Mouse (Mus musculus) limb, embryonic 11.5 days (tissue): Measurements from ENCODE around the gene Manba. TPM values are rescaled to one million over a fixed set of nuclear protein-coding genes. Genes with fewer than 3 reads are reported as not detected.
"Not testable (repeated sequence)": the region's sequence is repeated elsewhere in the genome, so short reads cannot be mapped to it uniquely, and the experiment has no call there.

ENCODE experiments used
- ATAC-seq: fragments of 200-750 bp; cut with Nextera tagmentation; 2 replicates; pipeline ENCODE4 v1.8.0; 2017; ENCODE audit warnings: low read depth; ENCODE audit not compliant: insufficient number of reproducible peaks, low FRiP score, low TSS enrichment
- DNase-seq: peaks from one replicate; pipeline ENCODE4 v3.0.0-alpha.2; 2015; ENCODE audit warnings: low spot score
- H3K27ac ChIP-seq: fragments of 300-500 bp; sonication (generic); replicated peaks from 2 replicates; pipeline ENCODE4 v1.5.1; 2014; ENCODE audit warnings: low read depth, mild to moderate bottlenecking, low read length
- H3K27me3 ChIP-seq: fragments of 300-500 bp; sonication (generic); 2 replicates; pipeline ENCODE4 v1.6.1; 2014; ENCODE audit warnings: mild to moderate bottlenecking, low read length, mixed read lengths; ENCODE audit not compliant: control insufficient read depth, insufficient read depth
- H3K36me3 ChIP-seq: fragments of 300-500 bp; sonication (generic); 2 replicates; pipeline ENCODE4 v1.6.1; 2014; ENCODE audit warnings: mild to moderate bottlenecking, low read length, moderate library complexity, mixed read lengths; ENCODE audit not compliant: control insufficient read depth, insufficient read depth
- H3K4me1 ChIP-seq: fragments of 300-500 bp; sonication (generic); 2 replicates; pipeline ENCODE4 v1.6.1; 2014; ENCODE audit warnings: low read length, mixed read lengths; ENCODE audit not compliant: control insufficient read depth, insufficient read depth
- H3K4me2 ChIP-seq: fragments of 300-500 bp; sonication (generic); 2 replicates; pipeline ENCODE4 v1.6.1; 2014; ENCODE audit warnings: low read depth, mild to moderate bottlenecking, moderate library complexity; ENCODE audit not compliant: severe bottlenecking
- H3K4me3 ChIP-seq: fragments of 300-500 bp; sonication (generic); 2 replicates; pipeline ENCODE4 v1.5.1; 2014; ENCODE audit warnings: low read depth, low read length
- H3K9ac ChIP-seq: fragments of 300-500 bp; sonication (generic); 2 replicates; pipeline ENCODE4 v1.6.1; 2014; ENCODE audit warnings: mild to moderate bottlenecking, low read length
- H3K9me3 ChIP-seq: fragments of 300-500 bp; sonication (generic); 2 replicates; pipeline ENCODE4 v1.6.1; 2016; ENCODE audit warnings: low read length; ENCODE audit not compliant: control insufficient read depth
- WGBS: fragments of 180-500 bp; shearing (Covaris S2); extraction: QIAGEN DNeasy Blood & Tissue Kit; methylation state at CpG from one replicate; pipeline ENCODE4 v1.1.7; 2014; 5-methylcytosine and 5-hydroxymethylcytosine counted together
- polyA plus RNA-seq: library from polyadenylated mRNA; unstranded; fragments of >200 nt; fragmentation: Nextera tagmentation; extraction: Ambion mirVana; gene quantifications from 2 replicates; pipeline ENCODE4 v1.2.1, GENCODE M21; 2014

Manba gene
- polyA plus RNA-seq, 1 experiment from 2014 or later: 4.1 TPM

- ATAC-seq: no peak
- WGBS: 100% methylated on average over 2 of the region's 2 CpGs
- no peak overlapping the region for H3K4me2 ChIP-seq
These were observed 8.4 kb upstream of the Manba start for GRCm38 (mm10) chr3:135476977-135477376.

GRCm38 (mm10) chr3:135479090-135479489 is 6.3 kb upstream of the Manba start:
- 88% methylated on average over 5 of the region's 5 CpGs for WGBS

More at GRCm38 (mm10) chr3:135476977-135477376, 8.4 kb upstream of the Manba start:
- Histone ChIP-seq H3K9me3 (no peaks in the 10 kb centered on the region), H3K27me3 (no peaks in the 10 kb centered on the region), H3K9ac (no peak overlapping the region), H3K36me3 (no peaks in the 10 kb centered on the region), H3K27ac (no peak overlapping the region), H3K4me3 (no peak overlapping the region), H3K4me1 (no peaks in the 10 kb centered on the region)
- no peak for DNase-seq

GRCm38 (mm10) chr3:135480767-135481166 is 4.6 kb upstream of the Manba start:
- H3K9ac ChIP-seq: no peak overlapping the region
- H3K4me3 ChIP-seq: no peak overlapping the region
- H3K36me3 ChIP-seq: no peaks in the 10 kb centered on the region
- WGBS: 83% methylated on average over 6 of the region's 6 CpGs
- H3K27ac ChIP-seq: no peak overlapping the region
- no peak overlapping the region for H3K4me2 ChIP-seq
- no peaks in the 10 kb centered on the region for H3K9me3 ChIP-seq
- no peaks in the 10 kb centered on the region for H3K4me1 ChIP-seq
- ATAC-seq (no peak), DNase-seq (no peak)
- H3K27me3 ChIP-seq: no peaks in the 10 kb centered on the region

More at GRCm38 (mm10) chr3:135479090-135479489, 6.3 kb upstream of the Manba start:
- H3K9ac ChIP-seq, H3K4me1 ChIP-seq, H3K27me3 ChIP-seq, ATAC-seq, H3K4me2 ChIP-seq, DNase-seq, H3K9me3 ChIP-seq, H3K36me3 ChIP-seq, H3K4me3 ChIP-seq, H3K27ac ChIP-seq: not testable (repeated sequence)

GRCm38 (mm10) chr3:135481608-135482007 is 3.8 kb upstream of the Manba start:
- Histone ChIP-seq H3K4me1 (no peaks in the 10 kb centered on the region), H3K36me3 (no peaks in the 10 kb centered on the region), H3K27ac (no peak overlapping the region), H3K9me3 (no peaks in the 10 kb centered on the region), H3K9ac (no peak overlapping the region), H3K27me3 (no peaks in the 10 kb centered on the region), H3K4me3 (no peak overlapping the region), H3K4me2 (no peak overlapping the region)
- ATAC-seq (no peak), DNase-seq (no peak)
- whole genome bisulfite sequencing: 83% methylated on average over 3 of the region's 3 CpGs

- not testable (repeated sequence) for H3K27me3 ChIP-seq, ATAC-seq, H3K27ac ChIP-seq, H3K4me1 ChIP-seq, H3K9ac ChIP-seq, DNase-seq, H3K36me3 ChIP-seq, H3K4me3 ChIP-seq, H3K9me3 ChIP-seq
- WGBS: 91% methylated on average over 15 of the region's 15 CpGs
- peak overlapping the region; percentile 97; the same call in 1 of the 2 replicates for H3K4me2 ChIP-seq
These were observed 761 bp upstream of the Manba start for GRCm38 (mm10) chr3:135484650-135485049.

GRCm38 (mm10) chr3:135485900-135486241 is 460 bp downstream of the Manba start:
- Histone ChIP-seq H3K4me3 (peak overlapping the region; percentile 53), H3K27me3 (no peaks in the 10 kb centered on the region), H3K9me3 (no peaks in the 10 kb centered on the region), H3K9ac (peak overlapping the region; percentile 61), H3K4me1 (no peaks in the 10 kb centered on the region), H3K27ac (no peak overlapping the region), H3K36me3 (no peaks in the 10 kb centered on the region), H3K4me2 (peak overlapping the region; percentile 97)
- no peak for ATAC-seq
- DNase-seq: no peak
- 22% methylated on average over 9 of the region's 9 CpGs for WGBS

- no peak overlapping the region for H3K27ac ChIP-seq
- H3K9ac ChIP-seq: no peak overlapping the region
- H3K4me3 ChIP-seq: no peak overlapping the region
- H3K4me2 ChIP-seq: peak overlapping the region; percentile 97; the same call in 1 of the 2 replicates
- 87% methylated on average over 5 of the region's 5 CpGs for WGBS
- DNase-seq (no peak), ATAC-seq (no peak)
- H3K9me3 ChIP-seq: no peaks in the 10 kb centered on the region
- H3K27me3 ChIP-seq: no peaks in the 10 kb centered on the region
- H3K4me1 ChIP-seq: no peaks in the 10 kb centered on the region
- H3K36me3 ChIP-seq: no peaks in the 10 kb centered on the region
These were observed 940 bp downstream of the Manba start for GRCm38 (mm10) chr3:135486351-135486750.

- Histone ChIP-seq H3K9me3 (no peaks in the 10 kb centered on the region), H3K27ac (no peak overlapping the region), H3K36me3 (no peaks in the 10 kb centered on the region), H3K4me2 (no peak overlapping the region), H3K4me1 (no peaks in the 10 kb centered on the region), H3K27me3 (no peaks in the 10 kb centered on the region), H3K4me3 (no peak overlapping the region), H3K9ac (no peak overlapping the region)
- DNase-seq (no peak), ATAC-seq (no peak)
- whole genome bisulfite sequencing: 87% methylated on average over 4 of the region's 4 CpGs
These were observed 2.4 kb downstream of the Manba start for GRCm38 (mm10) chr3:135487803-135488202.

- WGBS: 79% methylated on average over 5 of the region's 5 CpGs
- no peak for ATAC-seq
- Histone ChIP-seq H3K27ac (no peak overlapping the region), H3K4me1 (no peaks in the 10 kb centered on the region), H3K9me3 (no peaks in the 10 kb centered on the region), H3K27me3 (no peaks in the 10 kb centered on the region), H3K9ac (no peak overlapping the region), H3K36me3 (no peaks in the 10 kb centered on the region), H3K4me2 (no peak overlapping the region), H3K4me3 (no peak overlapping the region)
- DNase-seq: no peak
These were observed 4.6 kb downstream of the Manba start for GRCm38 (mm10) chr3:135489865-135490520.
